ENCODE assay signal across 8 mouse cellular contexts in the genomic region with DNA sequence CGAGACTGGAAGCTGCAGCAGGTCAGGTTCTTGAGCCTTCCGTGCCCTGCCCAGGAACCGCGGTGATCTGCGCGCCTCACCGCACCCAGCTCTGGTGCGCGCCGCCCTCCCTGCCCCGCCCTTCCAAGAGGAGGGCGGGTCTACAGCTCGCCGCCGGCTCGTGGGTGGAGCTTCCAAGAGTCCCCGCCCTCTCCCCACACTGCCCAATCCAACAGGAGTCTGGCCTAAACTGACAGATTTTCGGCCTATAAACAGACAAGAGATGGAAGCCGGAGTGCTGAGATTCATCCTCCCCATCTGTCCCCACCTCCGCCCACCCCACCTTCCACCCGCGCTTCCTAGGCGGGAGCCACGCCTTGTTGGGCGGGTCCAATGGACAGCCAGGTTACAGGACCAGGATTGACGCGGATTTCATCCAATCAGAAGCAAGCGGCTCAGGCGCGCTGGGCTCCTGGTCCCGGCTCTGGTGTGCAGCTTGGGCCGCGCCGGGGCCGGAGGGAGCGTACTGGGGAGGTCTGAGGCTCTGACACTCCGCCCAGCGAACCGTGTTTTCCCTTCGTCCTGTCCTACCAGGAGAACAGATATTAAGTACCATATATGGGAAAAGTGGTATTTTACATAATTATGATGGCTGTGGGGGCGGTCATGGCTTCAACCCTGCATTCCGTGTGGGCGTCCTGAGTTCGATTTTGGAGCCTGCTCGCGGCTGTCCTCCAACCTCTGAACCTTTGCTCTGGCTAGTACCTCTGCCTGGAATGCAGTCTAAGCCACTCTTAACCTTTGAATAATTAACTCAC. TPM values are rescaled to one million over a fixed set of nuclear protein-coding genes. Genes with fewer than 3 reads are reported as not detected.
A peak's percentile ranks its signal among the peaks of the same experiment; 100 is the strongest.
DNase-seq lines count a peak whose midpoint lies in the region; ATAC-seq and TF ChIP-seq lines count a peak whose summit lies in the region.

A gene (minus strand): TSS at position 129 of the 797 bp plus-strand sequence.

- peak; percentile 100 for DNase-seq in MEL (ENCODE audit: low read depth, low spot score)
- DNase-seq in cerebellum, adult 2 months = peak; percentile 99 to 100
- DNase-seq in forebrain, postnatal 0 days = peak; percentile 99
- DNase-seq in heart, postnatal 4 days = peak; percentile 100
- peak; percentile 99 for DNase-seq in layer of hippocampus, adult 8-10 months (ENCODE audit: low spot score in 2 of 2)
- peak; percentile 100 for DNase-seq in ovary, adult 18-20 months (ENCODE audit: low spot score)
- peak; percentile 100 for DNase-seq in thymus, postnatal 0 days (ENCODE audit: low spot score)

- peak within 1 kb of the TSS; percentile 76 for H3K27ac ChIP-seq in MEL (ENCODE audit: control insufficient read depth, low read depth, low read length)
- peak within 1 kb of the TSS; percentile 79 for H3K27ac ChIP-seq in cerebellum, adult 2 months (ENCODE audit: insufficient read depth, low read length)
- peak within 1 kb of the TSS; percentile 81 for H3K27ac ChIP-seq in forebrain, postnatal 0 days (ENCODE audit: low read depth, low read length)
- H3K27ac ChIP-seq in lung, embryonic 15.5 days = peak within 1 kb of the TSS; percentile 97

- TF ChIP-seq CTCF in MEL (IDR thresholded peaks at IDR 0.05 in 2 of 3, conservative IDR thresholded peaks at IDR 0.05 in 1 of 3; ENCODE audit: control insufficient read depth in 1 of 3, insufficient read depth in 1 of 3, low read depth in 2 of 3, low read length in 3 of 3, poor library complexity in 1 of 3, severe bottlenecking in 1 of 3) = no peak
- TF ChIP-seq CTCF in cerebellum, adult 2 months (IDR thresholded peaks at IDR 0.05; ENCODE audit: borderline replicate concordance, insufficient read depth, low read depth, low read length) = no peak
- TF ChIP-seq CTCF in forebrain, postnatal 0 days (IDR thresholded peaks at IDR 0.05; ENCODE audit: low read depth) = no peak

- H3K9me3 ChIP-seq in MEL (replicated peaks; ENCODE audit: insufficient read depth, low read length) = no peaks in the 10 kb centered on the region
- no peaks in the 10 kb centered on the region for H3K9me3 ChIP-seq in forebrain, postnatal 0 days (ENCODE audit: low read length)
- H3K9me3 ChIP-seq in lung, embryonic 15.5 days = no peaks in the 10 kb centered on the region

- peak; percentile 48 to 85; a peak in 2 of 4 replicates for TF ChIP-seq POLR2A in MEL (IDR thresholded peaks at IDR 0.05; ENCODE audit: control insufficient read depth in 1 of 2, insufficient read depth in 1 of 2, low read depth in 1 of 2, low read length in 2 of 2, poor library complexity in 1 of 2)
- peak; percentile 89 for TF ChIP-seq POLR2A in cerebellum, adult 2 months (IDR thresholded peaks at IDR 0.05; ENCODE audit: borderline replicate concordance, insufficient read depth, low read length)

- H3K9ac ChIP-seq in MEL (ENCODE audit: control insufficient read depth, low read depth, low read length, poor library complexity, severe bottlenecking) = peak within 1 kb of the TSS; percentile 90
- peak within 1 kb of the TSS; percentile 73 for H3K9ac ChIP-seq in forebrain, postnatal 0 days
- peak within 1 kb of the TSS; percentile 97 for H3K9ac ChIP-seq in lung, embryonic 15.5 days

- no peaks in the 10 kb centered on the region for H3K27me3 ChIP-seq in MEL (ENCODE audit: control insufficient read depth in 1 of 2, insufficient read depth in 2 of 2, low read length in 2 of 2)
- H3K27me3 ChIP-seq in cerebellum, adult 2 months (ENCODE audit: control insufficient read depth, insufficient read depth, low read length) = no peaks in the 10 kb centered on the region
- H3K27me3 ChIP-seq in forebrain, postnatal 0 days (ENCODE audit: insufficient read depth, low read length) = no peaks in the 10 kb centered on the region
- no peaks in the 10 kb centered on the region for H3K27me3 ChIP-seq in lung, embryonic 15.5 days

- peaks cover 5 to 34% of the 10 kb centered on the region in 2 experiments; a peak in 3 of 4 replicates for H3K4me1 ChIP-seq in MEL (ENCODE audit: control insufficient read depth in 1 of 2, insufficient read depth in 2 of 2, low read length in 2 of 2)
- H3K4me1 ChIP-seq in cerebellum, adult 2 months (ENCODE audit: control insufficient read depth, insufficient read depth, low read length) = peaks cover 13% of the 10 kb centered on the region
- peaks cover 16% of the 10 kb centered on the region; the same call in 1 of the 2 replicates for H3K4me1 ChIP-seq in forebrain, postnatal 0 days (ENCODE audit: insufficient read depth)
- peaks cover 41% of the 10 kb centered on the region for H3K4me1 ChIP-seq in lung, embryonic 15.5 days

- H3K4me2 ChIP-seq in forebrain, postnatal 0 days (ENCODE audit: low read depth) = peak within 1 kb of the TSS; percentile 94
- H3K4me2 ChIP-seq in lung, embryonic 15.5 days = peak within 1 kb of the TSS; percentile 84

- H3K4me3 ChIP-seq in MEL (ENCODE audit: control insufficient read depth in 1 of 2, insufficient read depth in 1 of 2, low read depth in 2 of 2, low read length in 2 of 2) = peak within 1 kb of the TSS; percentile 85 to 87
- peak within 1 kb of the TSS; percentile 71 for H3K4me3 ChIP-seq in cerebellum, adult 2 months (replicated peaks; ENCODE audit: insufficient read depth, low read depth, low read length)
- H3K4me3 ChIP-seq in forebrain, postnatal 0 days (ENCODE audit: low read depth, low read length) = peak within 1 kb of the TSS; percentile 75
- H3K4me3 ChIP-seq in lung, embryonic 15.5 days = peak within 1 kb of the TSS; percentile 87

- peaks cover 0 to 30% of the 10 kb centered on the region in 2 experiments; a peak in 2 of 4 replicates for H3K36me3 ChIP-seq in MEL (ENCODE audit: control insufficient read depth in 1 of 2, insufficient read depth in 2 of 2, low read length in 2 of 2)
- no peaks in the 10 kb centered on the region for H3K36me3 ChIP-seq in forebrain, postnatal 0 days (ENCODE audit: insufficient read depth)
- H3K36me3 ChIP-seq in lung, embryonic 15.5 days = no peaks in the 10 kb centered on the region

- peaks cover 44% of the 10 kb centered on the region for H3K79me2 ChIP-seq in MEL (ENCODE audit: control insufficient read depth, insufficient read depth, low read length, poor library complexity)

- peak; percentile 98 for ATAC-seq in forebrain, postnatal 0 days
- peak; percentile 96 for ATAC-seq in lung, embryonic 15.5 days (ENCODE audit: borderline replicate concordance, extremely low read depth, low FRiP score, low TSS enrichment)

- WGBS in cerebellum, adult 2 months = under 1% methylated on average over 46 of the region's 46 CpGs
- 2% methylated on average over 45 of the region's 46 CpGs for WGBS in forebrain, postnatal 0 days
- 1% methylated on average over 46 of the region's 46 CpGs for WGBS in lung, embryonic 15.5 days

- no peak for TF ChIP-seq RAD21 in MEL (IDR thresholded peaks at IDR 0.05; ENCODE audit: low read depth, low read length)

- TF ChIP-seq EP300 in MEL (IDR thresholded peaks at IDR 0.05; ENCODE audit: low read depth in 1 of 2, low read length in 2 of 2) = no peak

TF ChIP-seq in MEL, 35 proteins besides CTCF, POLR2A, EP300 and RAD21 (continues in another document):
- TF ChIP-seq SMC3 (IDR thresholded peaks at IDR 0.05; ENCODE audit: low read depth, low read length) (no peak), BHLHE40 (IDR thresholded peaks at IDR 0.05; ENCODE audit: borderline replicate concordance, low read depth, low read length) (no peak), TAL1 (IDR thresholded peaks at IDR 0.05; ENCODE audit: low read length) (no peak), SIN3A (IDR thresholded peaks at IDR 0.05; ENCODE audit: low read length) (peak; percentile 73; the same call in 1 of the 2 replicates), MYC (IDR thresholded peaks at IDR 0.05; ENCODE audit: low read depth, low read length) (0 out of 2 replicates have a peak, but pooled peaks have one; percentile 17), POLR2AphosphoS5 (IDR thresholded peaks at IDR 0.05; ENCODE audit: borderline replicate concordance, low read depth, low read length) (no peak), ETS1 (IDR thresholded peaks at IDR 0.05; ENCODE audit: low read depth, low read length) (0 out of 2 replicates have a peak, but pooled peaks have one; percentile 32), ZC3H11A (IDR thresholded peaks at IDR 0.05; ENCODE audit: low read depth, low read length) (no peak), USF2 (IDR thresholded peaks at IDR 0.05; ENCODE audit: borderline replicate concordance in 1 of 2, insufficient read depth in 1 of 2, low read depth in 1 of 2, low read length in 2 of 2) (no peak), E2F4 (IDR thresholded peaks at IDR 0.05; ENCODE audit: borderline replicate concordance, low read depth, low read length) (0 out of 2 replicates have a peak, but pooled peaks have one; percentile 52), CHD1 (IDR thresholded peaks at IDR 0.05; ENCODE audit: low read depth, low read length) (0 out of 2 replicates have a peak, but pooled peaks have one; percentile 63), GATA1 (IDR thresholded peaks at IDR 0.05; ENCODE audit: low read depth, low read length) (no peak), ELF1 (IDR thresholded peaks at IDR 0.05; ENCODE audit: low read depth, low read length) (0 out of 2 replicates have a peak, but pooled peaks have one; percentile 30), GABPA (IDR thresholded peaks at IDR 0.05; ENCODE audit: low read depth, low read length) (no peak), MXI1 (IDR thresholded peaks at IDR 0.05; ENCODE audit: low read depth, low read length) (peak; percentile 4), CHD2 (IDR thresholded peaks at IDR 0.05; ENCODE audit: low read length) (peak; percentile 43; the same call in 1 of the 2 replicates), MAX (IDR thresholded peaks at IDR 0.05; ENCODE audit: low read length) (0 out of 2 replicates have a peak, but pooled peaks have one; percentile 21), TBP (IDR thresholded peaks at IDR 0.05; ENCODE audit: low read depth, low read length) (peak; percentile 38; the same call in 1 of the 2 replicates), MAZ (IDR thresholded peaks at IDR 0.05; ENCODE audit: low read depth, low read length) (peak; percentile 88), MEF2A (IDR thresholded peaks at IDR 0.05; ENCODE audit: extremely low read depth, insufficient replicate concordance, low read depth, low read length, poor library complexity, severe bottlenecking) (no peak)

RNA-seq across cellular contexts. Expression of the gene that starts here (rescaled TPM):
- 59.3 and 65.1 TPM in 2 replicates for total RNA-seq in MEL (2012; rRNA removed)
- polyA plus RNA-seq in MEL (2012; ENCODE audit: insufficient read depth in 1 of 2, insufficient read length in 2 of 2, low read depth in 1 of 2, low replicate concordance in 2 of 2, missing spikeins in 1 of 2) = 100 to 1,000 TPM; 158 to 176 TPM
- 44.2 and 45.2 TPM in 2 replicates for polyA plus RNA-seq in cerebellum, adult 2 months (2012; rRNA removed)
- total RNA-seq in forebrain, postnatal 0 days (2014; rRNA removed) = 26.4 and 35.2 TPM in 2 replicates
- 5.8 and 7.2 TPM in 2 replicates for polyA plus RNA-seq in forebrain, postnatal 0 days (2015; fragmentation: Nextera tagmentation; extraction: Ambion mirVana)
- 100 to 1,000 TPM; 219 to 228 TPM for total RNA-seq in heart, postnatal 4 days (2021)
- 100 to 1,000 TPM in 3 of 4 experiments, 10 to 100 TPM in 1; 89.0 to 116 (median 104) TPM for total RNA-seq in layer of hippocampus, adult 8-10 months (2022)
- 62.5 and 67.7 TPM in 2 replicates for polyA plus RNA-seq in lung, embryonic 15.5 days (2015; fragmentation: Nextera tagmentation; extraction: Ambion mirVana)
- 62.3 and 71.0 TPM in 2 replicates for polyA plus RNA-seq in thymus, postnatal 0 days (2015; fragmentation: Nextera tagmentation; extraction: Ambion mirVana)

Comparison
In these comparisons a context has a peak if more than half of its experiments do, and no peak if none do; other contexts are left out.
1. Peak in every context shown above with its lines: DNase-seq, ATAC-seq, H3K4me3 ChIP-seq and H3K27ac ChIP-seq.